Mouse (Mus musculus) testis, postnatal 14 days (tissue): Measurements from ENCODE around the gene Ripk1.
A peak's percentile ranks its signal among the peaks of the same experiment; 100 is the strongest.

ENCODE experiments used
- DNase-seq: peaks from one replicate; pipeline ENCODE4 v3.0.0; 2021; ENCODE audit warnings: low spot score

Ripk1 gene

GRCm38 (mm10) chr13:34076561-34077491 is 74.7 kb downstream of the Ripk1 start:
- no peak for DNase-seq

- peak; percentile 80 for DNase-seq
Observed at GRCm38 (mm10) chr13:34077492-34078271, 75.5 kb downstream of the Ripk1 start, which contains the start of gene Tubb2a. Gene Tubb2a, minus strand, starts transcription at chr13:34078007.

- DNase-seq: no peak
Observed at GRCm38 (mm10) chr13:34078500-34079280, 76.5 kb downstream of the Ripk1 start.

- no peak for DNase-seq
Observed at GRCm38 (mm10) chr13:34079801-34080200, 77.6 kb downstream of the Ripk1 start.

GRCm38 (mm10) chr13:34081926-34082325 is 79.8 kb downstream of the Ripk1 start:
- no peak for DNase-seq

- peak; percentile 26 for DNase-seq
Observed at GRCm38 (mm10) chr13:34084026-34084750, 82.0 kb downstream of the Ripk1 start.
